Mouse (Mus musculus) A20 (cell line): ENCODE data around the gene Gm21883.
"Not testable (repeated sequence)": the region's sequence is repeated elsewhere in the genome, so short reads cannot be mapped to it uniquely, and the experiment has no call there.

ENCODE experiments used
- DNase-seq: peaks from one replicate; pipeline ENCODE4 v3.0.0-alpha.2; 2011; ENCODE audit warnings: low read depth, low spot score

Gene Gm21883

GRCm38 (mm10) chrX:31574183-31574582 lies at the start of gene Gm21883:
TSS of gene Gm21883 (minus strand) at chrX:31574283.
- DNase-seq = not testable (repeated sequence)

DNA sequence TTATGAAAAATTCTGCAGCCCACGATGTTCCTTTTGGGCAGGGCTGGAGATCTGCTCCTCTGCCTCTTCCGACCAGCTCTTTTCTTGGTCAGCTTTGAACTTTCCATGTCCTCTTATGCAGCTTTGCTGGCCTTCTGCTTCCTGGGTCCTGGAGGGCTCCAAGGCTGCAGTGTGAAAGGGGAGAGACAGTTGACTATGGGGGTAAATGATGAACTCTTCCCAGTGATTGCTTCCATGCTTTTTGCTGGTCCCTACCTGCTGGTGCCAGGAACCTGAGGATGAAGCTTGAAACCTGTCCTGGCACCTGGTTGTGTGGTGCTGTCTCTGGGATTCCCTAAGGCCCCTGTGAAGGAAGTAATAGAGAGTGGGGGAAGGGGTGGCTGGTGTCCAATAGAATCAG lies 44.7 kb upstream of the Gm21883 start, which contains the start of gene Spin2e:
Gene Spin2e, minus strand, starts transcription at position 101 of the 400 bp plus-strand sequence.
- not testable (repeated sequence) for DNase-seq
